Mouse (Mus musculus) C2C12 (cell line): ENCODE measurements around the gene Aldh3b2.
"Not testable (repeated sequence)": the region's sequence is repeated elsewhere in the genome, so short reads cannot be mapped to it uniquely, and the experiment has no call there.

Experiments
- CTCF ChIP-seq: IDR thresholded peaks from one replicate; pipeline ENCODE4 v1.5.1; 2011; ENCODE audit not compliant: control insufficient read depth, insufficient read depth, insufficient read length
- MAX ChIP-seq: IDR thresholded peaks from one replicate; pipeline ENCODE4 v1.6.1; 2011; ENCODE audit warnings: mild to moderate bottlenecking, control low read depth
- MYOD1 ChIP-seq: IDR thresholded peaks from one replicate; pipeline ENCODE4 v1.6.1; 2011; ENCODE audit warnings: low read depth; ENCODE audit not compliant: control insufficient read depth, insufficient read length

- not testable (repeated sequence) for TF ChIP-seq CTCF, MYOD1, MAX
Measured at GRCm38 (mm10) chr19:3961805-3962204, 10.3 kb upstream of the Aldh3b2 start.
